Mouse (Mus musculus) bone marrow, adult 2 months (tissue): Measurements from ENCODE around the gene Dnajb8. TPM values are rescaled to one million over a fixed set of nuclear protein-coding genes. Genes with fewer than 3 reads are reported as not detected.

Experiments
- H3K27ac ChIP-seq: fragments of 200-500 bp; 2 replicates; pipeline ENCODE4 v1.5.1; 2012; ENCODE audit warnings: low read depth, mild to moderate bottlenecking, control low read depth, inconsistent platforms, low read length; ENCODE audit not compliant: control insufficient read depth, poor library complexity, insufficient read depth
- H3K4me1 ChIP-seq: fragments of 200-500 bp; 2 replicates; pipeline ENCODE4 v1.6.1; 2011; ENCODE audit warnings: low read length; ENCODE audit not compliant: control insufficient read depth, insufficient read depth
- H3K4me3 ChIP-seq: fragments of 200-500 bp; replicated peaks from 2 replicates; pipeline ENCODE3; 2011; ENCODE audit warnings: mild to moderate bottlenecking, low read depth, low read length, control low read depth; ENCODE audit not compliant: control insufficient read depth
- CTCF ChIP-seq: fragments of 200-500 bp; IDR thresholded peaks from 2 replicates; pipeline ENCODE4 v1.5.1; 2011; ENCODE audit warnings: low read length, control low read depth; ENCODE audit not compliant: control insufficient read depth, insufficient read depth
- POLR2A ChIP-seq: fragments of 200-500 bp; IDR thresholded peaks from 2 replicates; pipeline ENCODE4 v1.6.1; 2011; ENCODE audit warnings: low read depth, mild to moderate bottlenecking, control low read depth, low read length, borderline replicate concordance; ENCODE audit not compliant: control insufficient read depth
- WGBS: fragments of 180-500 bp; shearing (Covaris S2); methylation state at CpG from one replicate; pipeline ENCODE4 v1.1.7; 2018; 5-methylcytosine and 5-hydroxymethylcytosine counted together
- polyA plus RNA-seq: library from polyadenylated mRNA; stranded (reverse); fragments of >200 nt; gene quantifications from 2 replicates; pipeline ENCODE4 v1.2.4, GENCODE M21; 2011; ENCODE audit warnings: low replicate concordance; ENCODE audit not compliant: missing spikeins, insufficient read depth, insufficient read length

Dnajb8 gene
- polyA plus RNA-seq, 1 experiment = not detected

DNA sequence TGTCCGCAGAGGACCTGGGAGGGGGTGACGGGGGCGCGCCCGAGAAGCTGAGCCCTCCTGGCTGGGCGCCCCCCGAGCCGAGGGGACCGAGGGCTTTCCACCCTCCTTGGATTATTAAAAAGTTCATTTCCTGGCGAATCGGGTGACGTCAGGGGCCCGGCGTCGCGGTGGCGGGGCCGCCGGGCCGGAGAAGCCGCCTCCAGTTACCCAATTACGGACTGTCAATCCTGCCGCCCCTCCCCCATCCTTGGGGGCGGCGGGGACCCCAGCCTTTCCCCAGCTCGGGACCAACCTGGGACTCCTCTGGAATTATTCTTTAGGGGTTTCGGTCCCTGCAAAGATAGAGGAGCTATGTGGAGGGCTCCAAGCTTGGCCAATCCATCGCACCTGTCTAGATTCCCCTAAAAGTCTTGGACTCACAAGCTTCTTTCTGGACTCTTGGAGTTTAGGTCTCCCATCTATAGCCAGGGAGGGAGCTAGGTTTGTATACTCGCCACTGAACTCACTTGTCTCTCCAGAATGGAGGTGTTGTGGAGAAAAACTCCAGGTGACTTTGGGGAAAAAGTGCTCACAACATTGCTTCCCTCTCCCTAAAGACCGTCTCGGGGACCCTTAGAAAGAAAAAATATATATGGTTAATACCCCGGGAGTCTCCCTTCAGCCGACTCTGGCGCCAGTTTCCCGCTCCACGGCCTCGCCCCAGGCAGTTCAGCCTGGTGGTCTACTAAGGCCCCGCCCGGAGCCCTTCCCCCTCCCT is 24.6 kb upstream of the Dnajb8 start:
- Histone ChIP-seq H3K4me1 (no peaks in the 10 kb centered on the region; the same call in 1 of the 2 replicates), H3K4me3 (no peak overlapping the region), H3K27ac (no peak overlapping the region)
- WGBS = 1% methylated on average over 39 of the region's 39 CpGs
- TF ChIP-seq POLR2A (no peak), CTCF (no peak)

GRCm38 (mm10) chr6:88198070-88198940 is 23.8 kb upstream of the Dnajb8 start:
- Histone ChIP-seq H3K27ac (no peak overlapping the region), H3K4me1 (no peaks in the 10 kb centered on the region; the same call in 1 of the 2 replicates), H3K4me3 (peak overlapping the region; percentile 52)
- under 1% methylated on average over 61 of the region's 62 CpGs for WGBS
- TF ChIP-seq CTCF = no peak
- no peak for TF ChIP-seq POLR2A

DNA sequence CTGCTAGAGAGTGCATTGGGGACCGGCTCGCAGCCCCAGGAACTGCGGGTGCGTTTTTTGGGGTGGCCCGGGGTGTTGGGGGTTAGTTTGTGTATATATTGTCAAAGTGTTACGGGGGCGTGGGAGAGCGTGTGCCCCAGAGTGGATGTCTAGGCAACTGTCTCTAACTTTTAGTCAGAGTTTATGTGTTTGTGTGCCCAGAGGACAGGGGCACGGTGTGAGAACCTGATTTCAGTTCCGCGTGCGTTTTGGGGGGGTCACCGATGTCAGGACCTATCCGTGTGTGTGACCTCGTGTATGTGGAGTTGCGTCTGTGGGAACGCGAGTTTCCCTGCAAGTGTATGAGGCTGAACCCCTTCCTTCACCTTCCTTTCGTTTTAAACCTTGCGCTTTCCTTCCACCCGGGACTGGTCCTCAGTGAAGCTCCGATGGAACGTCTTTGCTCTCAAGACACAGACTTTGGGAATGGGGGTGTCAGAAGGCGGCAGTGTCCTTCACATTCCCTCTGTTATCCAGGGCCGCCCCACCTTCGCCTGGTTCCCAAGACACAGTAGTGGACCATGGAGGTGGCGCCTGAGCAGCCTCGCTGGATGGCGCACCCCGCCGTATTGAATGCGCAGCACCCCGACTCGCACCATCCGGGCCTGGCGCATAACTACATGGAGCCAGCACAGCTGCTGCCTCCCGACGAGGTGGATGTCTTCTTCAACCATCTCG is 22.9 kb upstream of the Dnajb8 start:
- Histone ChIP-seq H3K4me1 (no peaks in the 10 kb centered on the region; the same call in 1 of the 2 replicates), H3K4me3 (peak overlapping the region; percentile 52), H3K27ac (no peak overlapping the region)
- under 1% methylated on average over 39 of the region's 39 CpGs for WGBS
- no peak for TF ChIP-seq CTCF
- no peak for TF ChIP-seq POLR2A

DNA sequence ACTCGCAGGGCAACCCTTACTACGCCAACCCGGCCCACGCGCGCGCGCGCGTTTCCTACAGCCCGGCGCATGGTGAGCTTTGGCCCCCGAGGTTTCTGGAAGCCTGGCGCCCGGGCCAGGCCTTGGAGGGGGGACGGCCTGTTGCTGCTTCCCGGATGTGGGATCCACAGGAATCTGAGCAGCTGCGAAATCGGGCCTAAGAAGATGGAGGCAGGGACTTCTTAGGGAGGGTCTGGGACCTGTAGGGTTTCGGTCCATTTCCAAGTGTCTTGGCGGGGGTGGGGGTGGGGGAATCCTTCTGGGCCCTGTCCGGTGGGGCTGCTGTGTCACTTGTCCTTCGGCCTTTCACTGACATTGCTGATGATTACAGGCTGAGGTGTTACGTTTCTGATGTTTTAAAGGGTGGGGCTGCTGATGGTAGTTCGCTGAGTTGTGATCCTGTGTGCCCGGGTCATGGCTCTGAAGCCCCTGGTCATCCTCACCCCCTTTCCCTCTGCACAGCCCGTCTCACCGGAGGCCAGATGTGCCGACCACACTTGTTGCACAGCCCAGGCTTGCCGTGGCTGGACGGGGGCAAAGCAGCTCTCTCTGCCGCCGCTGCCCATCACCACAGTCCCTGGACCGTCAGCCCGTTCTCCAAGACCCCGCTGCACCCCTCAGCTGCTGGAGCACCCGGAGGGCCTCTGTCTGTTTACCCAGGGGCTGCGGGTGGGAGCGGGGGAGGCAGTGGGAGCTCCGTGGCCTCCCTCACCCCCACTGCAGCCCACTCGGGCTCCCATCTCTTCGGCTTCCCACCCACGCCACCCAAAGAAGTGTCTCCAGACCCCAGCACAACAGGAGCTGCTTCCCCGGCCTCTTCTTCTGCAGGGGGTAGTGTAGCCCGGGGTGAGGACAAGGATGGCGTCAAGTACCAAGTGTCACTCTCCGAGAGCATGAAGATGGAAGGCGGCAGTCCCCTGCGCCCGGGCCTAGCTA is 22.1 kb upstream of the Dnajb8 start:
- Histone ChIP-seq H3K4me3 (peak overlapping the region; percentile 52), H3K4me1 (no peaks in the 10 kb centered on the region; the same call in 1 of the 2 replicates), H3K27ac (no peak overlapping the region)
- 20% methylated on average over 50 of the region's 50 CpGs for WGBS
- TF ChIP-seq CTCF = no peak
- TF ChIP-seq POLR2A = no peak

- 49% methylated on average over 20 of the region's 20 CpGs for WGBS
- TF ChIP-seq POLR2A (no peak), CTCF (no peak)
- no peak overlapping the region for H3K27ac ChIP-seq
- H3K4me3 ChIP-seq = no peak overlapping the region
- no peaks in the 10 kb centered on the region; the same call in 1 of the 2 replicates for H3K4me1 ChIP-seq
Observed at GRCm38 (mm10) chr6:88200693-88201609, 21.1 kb upstream of the Dnajb8 start.

DNA sequence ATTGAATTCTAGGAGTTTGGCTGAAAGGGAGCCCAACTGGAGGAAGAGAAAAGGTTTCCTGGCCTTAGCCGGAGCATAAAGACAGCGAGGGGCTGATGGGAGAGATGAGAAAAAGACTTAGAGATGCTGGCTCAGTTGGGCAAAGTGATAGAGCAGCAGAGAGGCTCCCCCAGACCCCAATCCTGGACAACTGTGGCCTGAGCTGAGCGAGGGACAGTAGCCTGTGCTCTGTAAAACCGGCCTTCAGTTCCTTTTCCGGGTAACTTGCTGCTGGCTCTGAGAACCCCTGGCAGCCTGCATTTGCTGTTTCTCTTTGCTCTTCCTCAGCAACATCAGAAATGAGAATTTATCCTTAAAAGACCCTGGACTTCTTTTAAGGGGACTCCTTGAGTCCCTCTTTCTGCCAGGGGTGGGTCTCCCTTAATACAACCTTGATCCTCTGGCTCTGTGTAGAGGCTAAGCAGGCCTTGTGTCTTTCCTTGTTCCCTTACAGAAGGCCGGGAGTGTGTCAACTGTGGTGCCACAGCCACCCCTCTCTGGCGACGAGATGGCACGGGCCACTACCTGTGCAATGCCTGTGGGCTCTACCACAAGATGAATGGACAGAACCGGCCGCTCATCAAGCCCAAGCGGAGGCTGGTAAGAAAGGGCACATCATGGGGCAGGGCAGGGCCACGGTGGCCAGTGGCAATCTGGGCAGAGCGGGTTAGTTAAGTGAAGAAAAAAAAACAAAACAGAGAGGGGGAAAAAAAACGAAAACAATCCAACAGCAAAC is 20.0 kb upstream of the Dnajb8 start:
- 21% methylated on average over 15 of the region's 15 CpGs for WGBS
- no peaks in the 10 kb centered on the region; the same call in 1 of the 2 replicates for H3K4me1 ChIP-seq
- no peak for TF ChIP-seq CTCF
- no peak for TF ChIP-seq POLR2A
- H3K4me3 ChIP-seq = no peak overlapping the region
- H3K27ac ChIP-seq = peak overlapping the region; percentile 14; the same call in 1 of the 2 replicates
